Mouse (Mus musculus) hindbrain, embryonic 16.5 days (tissue): ENCODE results near the gene Evi5. TPM values are rescaled to one million over a fixed set of nuclear protein-coding genes. Genes with fewer than 3 reads are reported as not detected.

Source experiments
- ATAC-seq: fragments of 200-750 bp; cut with Nextera tagmentation; 2 replicates; pipeline ENCODE4 v1.8.0; 2017; ENCODE audit warnings: moderate TSS enrichment, moderate library complexity
- H3K27ac ChIP-seq: fragments of 300-500 bp; sonication (generic); 2 replicates; pipeline ENCODE4 v1.5.1; 2014; ENCODE audit warnings: low read depth, mild to moderate bottlenecking, control low read depth, low read length, moderate library complexity
- H3K27me3 ChIP-seq: fragments of 300-500 bp; sonication (generic); replicated peaks from 2 replicates; pipeline ENCODE4 v1.6.1; 2014; ENCODE audit warnings: low read length; ENCODE audit not compliant: control insufficient read depth, insufficient read depth
- H3K36me3 ChIP-seq: fragments of 300-500 bp; sonication (generic); 2 replicates; pipeline ENCODE4 v1.6.1; 2014; ENCODE audit warnings: mild to moderate bottlenecking, low read length, moderate library complexity, mixed read lengths; ENCODE audit not compliant: control insufficient read depth, insufficient read depth
- H3K4me1 ChIP-seq: fragments of 300-500 bp; sonication (generic); 2 replicates; pipeline ENCODE4 v1.6.1; 2014; ENCODE audit warnings: low read depth, low read length; ENCODE audit not compliant: control insufficient read depth, insufficient read depth
- H3K4me2 ChIP-seq: fragments of 300-500 bp; sonication (generic); 2 replicates; pipeline ENCODE4 v1.6.1; 2014; ENCODE audit warnings: mild to moderate bottlenecking, low read length, control low read depth, moderate library complexity
- H3K4me3 ChIP-seq: fragments of 300-500 bp; sonication (generic); 2 replicates; pipeline ENCODE4 v1.5.1; 2014; ENCODE audit warnings: mild to moderate bottlenecking, low read length, control low read depth, moderate library complexity
- H3K9ac ChIP-seq: fragments of 300-500 bp; sonication (generic); 2 replicates; pipeline ENCODE4 v1.6.1; 2014; ENCODE audit warnings: low read depth, mild to moderate bottlenecking, control low read depth, low read length, moderate library complexity
- H3K9me3 ChIP-seq: fragments of 300-500 bp; sonication (generic); 2 replicates; pipeline ENCODE4 v1.6.1; 2014; ENCODE audit warnings: mild to moderate bottlenecking, low read length, moderate library complexity; ENCODE audit not compliant: control insufficient read depth
- WGBS: fragments of 180-500 bp; shearing (Covaris S2); extraction: QIAGEN DNeasy Blood & Tissue Kit; methylation state at CpG from one replicate; pipeline ENCODE4 v1.1.7; 2014; 5-methylcytosine and 5-hydroxymethylcytosine counted together
- polyA plus RNA-seq: library from polyadenylated mRNA; unstranded; fragments of >200 nt; fragmentation: Nextera tagmentation; extraction: Ambion mirVana; gene quantifications from 2 replicates; pipeline ENCODE4 v1.2.1, GENCODE M21; 2015

The Evi5 gene
- polyA plus RNA-seq, 1 experiment from 2014 or later: 58.7 TPM

GRCm38 (mm10) chr5:107695019-107695418 is 179.9 kb downstream of the Evi5 start:
- Histone ChIP-seq H3K27me3 (no peaks in the 10 kb centered on the region; the same call in 1 of the 2 replicates), H3K4me3 (no peak overlapping the region), H3K9ac (no peak overlapping the region), H3K9me3 (no peaks in the 10 kb centered on the region), H3K4me1 (no peaks in the 10 kb centered on the region), H3K36me3 (no peaks in the 10 kb centered on the region), H3K27ac (no peak overlapping the region), H3K4me2 (no peak overlapping the region)
- ATAC-seq: no peak
- 89% methylated on average over 3 of the region's 3 CpGs for WGBS

Other genes starting within 250 kb of the Evi5 start
- 0.09 TPM in 1 of 2 replicates, not detected in the other for gene Gfi1, start 149.1 kb downstream of the Evi5 start, polyA plus RNA-seq
- 0.09 and 0.11 TPM in 2 replicates for gene Ube2d2b, start 45.0 kb downstream of the Evi5 start, polyA plus RNA-seq
- gene Rpl5, start 25.4 kb upstream of the Evi5 start, polyA plus RNA-seq: 53.9 and 59.3 TPM in 2 replicates
- 68.1 and 73.3 TPM in 2 replicates for gene Fam69a, start 112.0 kb upstream of the Evi5 start, polyA plus RNA-seq
- gene Mtf2, start 190.6 kb upstream of the Evi5 start, polyA plus RNA-seq: 76.4 and 88.7 TPM in 2 replicates